ENCODE assay signal across 9 mouse cellular contexts in genomic region chrX:38251851-38252571, GRCm38 (mm10). TPM values are rescaled to one million over a fixed set of nuclear protein-coding genes. Genes with fewer than 3 reads are reported as not detected.
A peak's percentile ranks its signal among the peaks of the same experiment; 100 is the strongest.
DNase-seq lines count a peak whose midpoint lies in the region; ATAC-seq and TF ChIP-seq lines count a peak whose summit lies in the region.
"Had no signal": no experiment of that assay in that cellular context is flagged by ENCODE, and none has a peak within 500 bp of the region (broad histone marks: within the 10 kb centered on the region; RNA-seq: fewer than 3 reads in every experiment).

TSS of gene Tmem255a (minus strand) at chrX:38252439.

- peak within 1 kb of the TSS in 1 of 3 experiments; percentile 23 for H3K4me3 ChIP-seq in CH12.LX (replicated peaks in 1 of 3; ENCODE audit: low read depth in 2 of 3, low read length in 2 of 3, poor library complexity in 1 of 3)
- H3K4me3 ChIP-seq in lung, embryonic 14.5 days (ENCODE audit: low read depth, low read length): peak within 1 kb of the TSS; percentile 17
- H3K4me3 ChIP-seq: erythroblast, embryonic 14.5 days had no signal

- DNase-seq in A20 (ENCODE audit: low read depth, low spot score) (peak; percentile 55), CH12.LX (ENCODE audit: extremely low read depth) (no peak)
- DNase-seq in cerebellum, postnatal 36 days: peak; percentile 4 to 5
- DNase-seq in heart, adult 9 months (ENCODE audit: low spot score in 2 of 2): peak; percentile 2 to 10
- DNase-seq in kidney, postnatal 14 days: peak; percentile 5
- peak; percentile 43 for DNase-seq in lung, embryonic 14.5 days
- DNase-seq in right cerebral cortex, postnatal 10 days (ENCODE audit: low spot score in 2 of 2): peak; percentile 26 to 41
- DNase-seq in ovary, postnatal 10 days (ENCODE audit: low spot score): no peak

- H3K27me3 ChIP-seq in CH12.LX (replicated peaks): no peaks in the 10 kb centered on the region
- H3K27me3 ChIP-seq in lung, embryonic 14.5 days (ENCODE audit: insufficient read depth, low read length): no peaks in the 10 kb centered on the region; the same call in 1 of the 2 replicates

- H3K27ac ChIP-seq in CH12.LX (ENCODE audit: insufficient read depth, low read depth): no peak within 1 kb of the TSS
- H3K27ac ChIP-seq in lung, embryonic 14.5 days (ENCODE audit: low read depth): no peak within 1 kb of the TSS

- no peaks in the 10 kb centered on the region for H3K36me3 ChIP-seq in CH12.LX (replicated peaks in 1 of 2; ENCODE audit: control insufficient read depth in 1 of 2, insufficient read depth in 1 of 2, low read length in 1 of 2)
- H3K36me3 ChIP-seq in lung, embryonic 14.5 days (ENCODE audit: insufficient read depth): no peaks in the 10 kb centered on the region

- no peak within 1 kb of the TSS for H3K9ac ChIP-seq in CH12.LX (ENCODE audit: insufficient read depth, low read depth)
- no peak within 1 kb of the TSS; the same call in 1 of the 2 replicates for H3K9ac ChIP-seq in lung, embryonic 14.5 days

- H3K9me3 ChIP-seq in CH12.LX (replicated peaks; ENCODE audit: low read length): no peaks in the 10 kb centered on the region
- H3K9me3 ChIP-seq in lung, embryonic 14.5 days (ENCODE audit: low read depth, low read length): no peaks in the 10 kb centered on the region

- 13% methylated on average over 25 of the region's 27 CpGs for WGBS in lung, embryonic 14.5 days

- dilution Hi-C loops in CH12.LX (cut with MboI; ENCODE audit: extremely low pct_ligation_motif_present, extremely low pct_unique_long_range_greater_than_20kb, low sequenced_read_pairs): no loop called here

- H3K4me1 ChIP-seq in CH12.LX (ENCODE audit: control insufficient read depth in 1 of 2, insufficient read depth in 2 of 2): peaks cover 0 to 7% of the 10 kb centered on the region in 2 experiments; a peak in 2 of 4 replicates
- H3K4me1 ChIP-seq in lung, embryonic 14.5 days (ENCODE audit: insufficient read depth): no peaks in the 10 kb centered on the region

- no peak for TF ChIP-seq RAD21 in CH12.LX (IDR thresholded peaks at IDR 0.05; ENCODE audit: low read depth, low read length)

- peak; percentile 81 for ATAC-seq in lung, embryonic 14.5 days (ENCODE audit: insufficient read depth)

- H3K79me2 ChIP-seq in CH12.LX (replicated peaks; ENCODE audit: control insufficient read depth, extremely low read depth, insufficient read depth, poor library complexity, severe bottlenecking): no peaks in the 10 kb centered on the region

- H3K4me2 ChIP-seq in CH12.LX (ENCODE audit: insufficient read depth, low read depth, poor library complexity, severe bottlenecking): peak within 1 kb of the TSS; percentile 79
- peak within 1 kb of the TSS; percentile 66 for H3K4me2 ChIP-seq in lung, embryonic 14.5 days

- in situ Hi-C loops in CH12.LX (cut with MboI; ENCODE audit: low pct_ligation_motif_present, low pct_unique_long_range_greater_than_20kb, low sequenced_read_pairs): no loop called here

- TF ChIP-seq CTCF in CH12.LX (conservative IDR thresholded peaks at IDR 0.05 in 1 of 2, IDR thresholded peaks at IDR 0.05 in 1 of 2; ENCODE audit: low read depth in 2 of 2, low read length in 2 of 2): no peak
- no peak for TF ChIP-seq CTCF in lung, embryonic 14.5 days (IDR thresholded peaks at IDR 0.05; ENCODE audit: low read depth)

- no peak for TF ChIP-seq EP300 in CH12.LX (IDR thresholded peaks at IDR 0.05; ENCODE audit: low read length)

- no peak for TF ChIP-seq POLR2A in CH12.LX (IDR thresholded peaks at IDR 0.05; ENCODE audit: low read depth, low read length)

TF ChIP-seq in CH12.LX, 34 proteins besides CTCF, POLR2A, EP300 and RAD21:
- no peak for TF ChIP-seq MXI1 (IDR thresholded peaks at IDR 0.05; ENCODE audit: low read depth, low read length)
- no peak for TF ChIP-seq PAX5 (IDR thresholded peaks at IDR 0.05; ENCODE audit: low read length)
- no peak for TF ChIP-seq NELFE (IDR thresholded peaks at IDR 0.05; ENCODE audit: low read depth, low read length)
- no peak for TF ChIP-seq USF1 (IDR thresholded peaks at IDR 0.05; ENCODE audit: low read depth, low read length)
- TF ChIP-seq MAZ (IDR thresholded peaks at IDR 0.05; ENCODE audit: low read depth, low read length): no peak
- no peak for TF ChIP-seq CHD2 (IDR thresholded peaks at IDR 0.05; ENCODE audit: low read length)
- no peak for TF ChIP-seq SMC3 (IDR thresholded peaks at IDR 0.05; ENCODE audit: low read depth, low read length)
- no peak for TF ChIP-seq SIN3A (IDR thresholded peaks at IDR 0.05; ENCODE audit: low read length)
- TF ChIP-seq NRF1 (IDR thresholded peaks at IDR 0.05; ENCODE audit: low read depth, low read length): no peak
- no peak for TF ChIP-seq POLR2AphosphoS2 (IDR thresholded peaks at IDR 0.05; ENCODE audit: low read depth, low read length)
- no peak for TF ChIP-seq CHD1 (IDR thresholded peaks at IDR 0.05; ENCODE audit: low read depth, low read length)
- no peak for TF ChIP-seq ELF1 (IDR thresholded peaks at IDR 0.05; ENCODE audit: low read depth, low read length)
- TF ChIP-seq TBP (conservative IDR thresholded peaks at IDR 0.05; ENCODE audit: low read depth, low read length): no peak
- no peak for TF ChIP-seq MAFK (IDR thresholded peaks at IDR 0.05; ENCODE audit: insufficient replicate concordance, low read length)

RNA-seq across cellular contexts. Expression of gene Tmem255a, which starts in this region (rescaled TPM):
- total RNA-seq in CH12.LX (2012; rRNA removed): 0.29 and 0.30 TPM in 2 replicates
- total RNA-seq in CH12.LX (2014; rRNA removed): 0.63 and 0.68 TPM in 2 replicates
- polyA plus RNA-seq in CH12.LX (2012; ENCODE audit: insufficient read length, low read depth): 1.4 TPM in 2 replicates
- polyA plus RNA-seq in lung, embryonic 14.5 days (2014; fragmentation: Nextera tagmentation; extraction: Ambion mirVana): 23.3 and 26.0 TPM in 2 replicates
- polyA plus RNA-seq: erythroblast, embryonic 14.5 days had no signal

Comparison
In these comparisons a context has a peak if more than half of its experiments do, and no peak if none do; other contexts are left out.
1. DNase-seq: peak in A20 (single experiment), cerebellum, postnatal 36 days (2 of 2), heart, adult 9 months (2 of 2), kidney, postnatal 14 days (single experiment), lung, embryonic 14.5 days (single experiment) and right cerebral cortex, postnatal 10 days (2 of 2); none in CH12.LX (single experiment) and ovary, postnatal 10 days (single experiment).